ENCODE assay signal across 30 mouse cellular contexts in the genomic region with DNA sequence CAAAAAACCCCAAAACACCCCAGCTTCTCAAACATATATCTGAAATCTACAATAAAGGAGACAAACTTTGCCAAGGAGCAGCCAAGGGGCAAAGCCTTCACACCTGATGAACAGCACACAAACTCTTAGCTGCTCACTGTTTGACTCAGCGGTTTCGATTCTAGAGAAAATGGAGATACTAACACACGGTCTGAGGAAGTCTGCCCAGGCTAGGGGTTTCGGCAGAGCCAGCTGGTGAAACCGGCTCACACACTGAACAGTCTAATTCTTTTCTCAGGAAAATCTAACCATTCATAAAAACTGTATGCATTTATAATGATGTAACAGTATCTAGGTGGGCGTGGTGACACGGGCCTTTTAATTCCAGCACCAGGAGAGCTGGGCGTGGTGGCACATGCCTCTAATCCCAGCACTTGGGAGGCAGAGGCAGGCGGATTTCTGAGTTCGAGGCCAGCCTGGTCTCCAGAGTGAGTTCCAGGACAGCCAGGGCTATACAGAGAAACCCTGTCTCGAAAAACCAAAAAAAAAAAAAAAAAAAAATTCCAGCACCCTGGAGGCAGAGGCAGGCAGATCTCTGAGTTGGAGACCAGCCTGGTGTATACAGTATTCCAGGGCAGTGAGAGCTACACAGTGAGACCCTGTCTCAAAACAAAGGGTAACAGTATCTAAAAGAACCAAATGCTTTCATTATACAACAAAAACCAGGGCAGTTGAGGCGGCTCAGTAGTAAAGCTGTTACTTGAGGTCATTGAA. TPM values are rescaled to one million over a fixed set of nuclear protein-coding genes. Genes with fewer than 3 reads are reported as not detected.
DNase-seq lines count a peak whose midpoint lies in the region; ATAC-seq and TF ChIP-seq lines count a peak whose summit lies in the region.
"Had no signal": no experiment of that assay in that cellular context is flagged by ENCODE, and none has a peak within 500 bp of the region (broad histone marks: within the 10 kb centered on the region; RNA-seq: fewer than 3 reads in every experiment).

No protein-coding gene starts in this region.

- no peak for ATAC-seq in intestine, postnatal 0 days
- ATAC-seq in intestine, embryonic 15.5 days: no peak
- ATAC-seq: forebrain, embryonic 16.5 days; Patski had no signal

- TF ChIP-seq CTCF in intestine, postnatal 0 days (IDR thresholded peaks at IDR 0.05; ENCODE audit: low read depth): no peak
- TF ChIP-seq CTCF in lung, adult 2 months (IDR thresholded peaks at IDR 0.05; ENCODE audit: insufficient read depth, low read length): no peak

- H3K4me2 ChIP-seq in intestine, postnatal 0 days (replicated peaks; ENCODE audit: low read depth): peak overlapping the region; percentile 89
- H3K4me2 ChIP-seq in intestine, embryonic 15.5 days (replicated peaks): no peak overlapping the region

- H3K36me3 ChIP-seq in intestine, postnatal 0 days (ENCODE audit: control insufficient read depth, insufficient read depth): no peaks in the 10 kb centered on the region
- no peaks in the 10 kb centered on the region for H3K36me3 ChIP-seq in intestine, embryonic 15.5 days
- H3K36me3 ChIP-seq in ES-E14 (ENCODE audit: control insufficient read depth, insufficient read depth, low read length, poor library complexity, severe bottlenecking): no peaks in the 10 kb centered on the region
- H3K36me3 ChIP-seq: embryonic facial prominence, embryonic 15.5 days; heart, embryonic 15.5 days; limb, embryonic 15.5 days; midbrain, embryonic 12.5 days; neural tube, embryonic 12.5 days had no signal

- no peaks in the 10 kb centered on the region for H3K9me3 ChIP-seq in intestine, postnatal 0 days (ENCODE audit: control insufficient read depth)
- no peaks in the 10 kb centered on the region for H3K9me3 ChIP-seq in intestine, embryonic 15.5 days
- no peaks in the 10 kb centered on the region for H3K9me3 ChIP-seq in ES-E14 (ENCODE audit: control insufficient read depth, insufficient read depth, low read depth, low read length)
- H3K9me3 ChIP-seq: embryonic facial prominence, embryonic 15.5 days; heart, embryonic 15.5 days; limb, embryonic 15.5 days; midbrain, embryonic 12.5 days; neural tube, embryonic 12.5 days had no signal

- WGBS in intestine, postnatal 0 days: 95% methylated on average over 11 of the region's 12 CpGs
- 96% methylated on average over 12 of the region's 12 CpGs for WGBS in intestine, embryonic 15.5 days
- WGBS in lung, adult 2 months: 90% methylated on average over 12 of the region's 12 CpGs

- no peak overlapping the region for H3K27ac ChIP-seq in intestine, postnatal 0 days (ENCODE audit: low read depth, low read length)
- no peak overlapping the region for H3K27ac ChIP-seq in intestine, embryonic 15.5 days
- H3K27ac ChIP-seq in ES-E14 (ENCODE audit: insufficient read depth, low read depth, low read length, poor library complexity, severe bottlenecking): no peak overlapping the region
- H3K27ac ChIP-seq: embryonic facial prominence, embryonic 15.5 days; heart, embryonic 15.5 days; hindbrain, embryonic 14.5 days; limb, embryonic 15.5 days; liver, embryonic 14.5 days; midbrain, embryonic 12.5 days; neural tube, embryonic 12.5 days had no signal

- TF ChIP-seq POLR2A in lung, adult 2 months (IDR thresholded peaks at IDR 0.05; ENCODE audit: borderline replicate concordance, extremely low read depth, low read depth, low read length): no peak

- H3K27me3 ChIP-seq in intestine, postnatal 0 days (replicated peaks; ENCODE audit: control insufficient read depth, insufficient read depth, low read length): peaks cover 10% of the 10 kb centered on the region
- H3K27me3 ChIP-seq in intestine, embryonic 15.5 days (replicated peaks): peaks cover 14% of the 10 kb centered on the region
- H3K27me3 ChIP-seq: Patski had no signal

- in situ Hi-C loops in ES-E14 (cut with MboI; ENCODE audit: low sequenced_read_pairs in 2 of 2, unreplicated experiment in 2 of 2): no loop called here

- H3K4me1 ChIP-seq in intestine, postnatal 0 days (replicated peaks; ENCODE audit: control insufficient read depth, insufficient read depth, low read length): no peaks in the 10 kb centered on the region
- peaks cover 21% of the 10 kb centered on the region for H3K4me1 ChIP-seq in intestine, embryonic 15.5 days (replicated peaks)
- peaks cover 7% of the 10 kb centered on the region for H3K4me1 ChIP-seq in lung, adult 2 months (ENCODE audit: control insufficient read depth, insufficient read depth, low read length)
- peaks cover 6 to 15% of the 10 kb centered on the region in 2 experiments; a peak in 3 of 4 replicates for H3K4me1 ChIP-seq in ES-E14 (ENCODE audit: control insufficient read depth in 2 of 2, insufficient read depth in 2 of 2, low read length in 2 of 2, poor library complexity in 1 of 2)

- no peak overlapping the region for H3K9ac ChIP-seq in intestine, postnatal 0 days (ENCODE audit: low read depth, low read length)
- H3K9ac ChIP-seq in intestine, embryonic 15.5 days: no peak overlapping the region
- H3K9ac ChIP-seq in ES-E14 (ENCODE audit: insufficient read depth, low read depth, low read length, poor library complexity, severe bottlenecking): peak overlapping the region; percentile 83; the same call in 1 of the 2 replicates
- H3K9ac ChIP-seq: heart, embryonic 15.5 days; hindbrain, embryonic 14.5 days; limb, embryonic 15.5 days; liver, embryonic 14.5 days; midbrain, embryonic 12.5 days; neural tube, embryonic 12.5 days had no signal

- DNase-seq in lung, adult 2 months: no peak
- DNase-seq in lung, postnatal 14 days: no peak
- peak; percentile 9 for DNase-seq in CD4-positive helper T cell, adult 2 months (ENCODE audit: low read depth, low spot score)
- DNase-seq in ES-E14 (ENCODE audit: low read depth, low spot score): no peak
- DNase-seq in urinary bladder, postnatal 36 days (ENCODE audit: low spot score in 2 of 2): no peak
- no peak for DNase-seq in urinary bladder, adult 18-20 months (ENCODE audit: low spot score in 2 of 2)
- DNase-seq: adrenal gland, adult 2 months; B cell, adult 2 months; cerebellum, adult 11 months; cerebellum, adult 9-11 months; heart, postnatal 4 days; kidney, adult 11 months; left cerebral cortex, postnatal 4 days; right cerebral cortex, postnatal 25 days; thymus, adult 18-20 months; thymus, postnatal 4 days had no signal

- no peak overlapping the region for H3K4me3 ChIP-seq in intestine, postnatal 0 days (ENCODE audit: low read depth, low read length)
- H3K4me3 ChIP-seq in intestine, embryonic 15.5 days (replicated peaks): no peak overlapping the region
- peak overlapping the region; percentile 20 for H3K4me3 ChIP-seq in lung, adult 2 months (replicated peaks; ENCODE audit: extremely low read depth, low read depth, low read length)
- H3K4me3 ChIP-seq in ES-E14 (ENCODE audit: insufficient read depth in 1 of 2, low read depth in 1 of 2, low read length in 2 of 2, poor library complexity in 1 of 2, severe bottlenecking in 1 of 2): peak overlapping the region; percentile 74 to 88; a peak in 3 of 4 replicates
- H3K4me3 ChIP-seq: neural tube, embryonic 12.5 days had no signal

TF ChIP-seq in ES-E14, 5 proteins besides CTCF, POLR2A, EP300 and RAD21:
- TF ChIP-seq CHD2 (IDR thresholded peaks at IDR 0.05; ENCODE audit: low read depth, low read length) (no peak), ZNF384 (IDR thresholded peaks at IDR 0.05; ENCODE audit: low read depth, low read length) (peak; percentile 58; the same call in 1 of the 2 replicates), MAFK (IDR thresholded peaks at IDR 0.05; ENCODE audit: insufficient read depth, low read depth, low read length) (0 out of 2 replicates have a peak, but pooled peaks have one; percentile 20), HCFC1 (IDR thresholded peaks at IDR 0.05; ENCODE audit: borderline replicate concordance, insufficient read depth, low read length) (no peak), ZC3H11A (IDR thresholded peaks at IDR 0.05; ENCODE audit: borderline replicate concordance, low read depth, low read length) (no peak)

RNA-seq across cellular contexts. Expression of gene A4galt, which starts 1.9 kb away (rescaled TPM):
- 8.1 and 8.6 TPM in 2 replicates for polyA plus RNA-seq in intestine, postnatal 0 days (2015; fragmentation: Nextera tagmentation; extraction: Ambion mirVana)
- polyA plus RNA-seq in intestine, embryonic 15.5 days (2015; fragmentation: Nextera tagmentation; extraction: Ambion mirVana): 3.3 and 4.2 TPM in 2 replicates
- polyA plus RNA-seq in lung, adult 2 months (2012; rRNA removed): 42.6 and 74.6 TPM in 2 replicates
- total RNA-seq in ES-E14 (2012; rRNA removed): 22.7 and 30.9 TPM in 2 replicates
- total RNA-seq: common myeloid progenitor, adult 5-6 weeks; megakaryocyte progenitor cell, adult 5-6 weeks; monocyte, adult 5-6 weeks had no signal

Comparison
In these comparisons a context has a peak if more than half of its experiments do, and no peak if none do; other contexts are left out.
1. H3K4me3 ChIP-seq: peak in lung, adult 2 months (single experiment) and ES-E14 (2 of 2); none in intestine, postnatal 0 days (single experiment) and intestine, embryonic 15.5 days (single experiment).